Mouse (Mus musculus): ENCODE data around the gene Eif3k.

DNA sequence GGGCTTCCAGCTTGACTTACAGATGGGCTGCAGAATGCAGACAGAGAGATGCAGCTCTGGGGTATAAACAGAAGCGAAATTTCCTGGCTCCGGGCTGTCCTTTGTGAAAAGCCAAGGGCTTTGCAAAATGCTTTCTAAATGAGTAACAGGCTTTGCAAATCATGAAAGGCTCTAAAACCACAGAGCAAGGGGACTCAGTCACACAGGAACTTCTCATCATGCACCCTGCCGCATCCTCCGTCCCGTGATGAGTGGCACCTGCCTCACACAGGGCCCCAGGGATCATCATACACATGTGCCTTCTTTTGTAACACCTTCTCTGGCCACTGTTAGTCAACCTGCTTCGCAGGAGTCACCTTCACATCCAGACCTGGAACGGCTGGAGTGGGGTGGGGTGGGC, 43.9 kb upstream of the Eif3k start:
- TF ChIP-seq CTCF (IDR thresholded peaks at IDR 0.05; ENCODE audit: extremely low read depth, insufficient read depth, low read length): no peak
- TF ChIP-seq POLR2A (IDR thresholded peaks at IDR 0.05; ENCODE audit: extremely low read depth, insufficient read depth, low read length): no peak

All from cortical plate, adult 2 months (tissue).